Mouse (Mus musculus) testis, adult 2 months (tissue): ENCODE results near the gene Tchhl1.
"Not testable (repeated sequence)": the region's sequence is repeated elsewhere in the genome, so short reads cannot be mapped to it uniquely, and the experiment has no call there.

Experiments
- CTCF ChIP-seq: fragments of 200-500 bp; IDR thresholded peaks from 2 replicates; pipeline ENCODE4 v1.5.1; 2012; ENCODE audit warnings: low read depth, mild to moderate bottlenecking, inconsistent platforms, low read length, moderate library complexity; ENCODE audit not compliant: control insufficient read depth, insufficient read depth, insufficient replicate concordance
- POLR2A ChIP-seq: fragments of 200-500 bp; IDR thresholded peaks from 2 replicates; pipeline ENCODE4 v1.6.1; 2012; ENCODE audit warnings: low read depth, mild to moderate bottlenecking, inconsistent platforms, low read length, moderate library complexity; ENCODE audit not compliant: control insufficient read depth

DNA sequence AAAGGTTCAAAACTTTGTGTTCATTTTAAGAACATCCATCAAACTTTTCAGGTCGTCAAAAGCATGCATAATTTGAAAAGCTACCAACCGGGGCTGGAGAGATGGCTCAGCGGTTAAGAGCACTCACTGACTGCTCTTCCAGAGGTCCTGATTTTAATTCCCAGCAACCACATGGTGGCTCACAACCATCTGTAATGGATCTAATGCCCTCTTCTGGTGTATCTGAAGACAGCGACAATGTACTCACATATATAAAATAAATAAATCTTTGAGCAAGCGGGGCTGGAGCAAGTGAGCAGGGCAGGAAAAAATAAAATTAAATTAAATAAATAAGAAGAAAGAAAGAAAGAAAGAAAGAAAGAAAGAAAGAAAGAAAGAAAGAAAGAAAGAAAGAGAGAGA is 26.2 kb downstream of the Tchhl1 start:
- not testable (repeated sequence) for TF ChIP-seq CTCF, POLR2A
